Mouse (Mus musculus): ENCODE results near the gene Cdc34. TPM values are rescaled to one million over a fixed set of nuclear protein-coding genes. Genes with fewer than 3 reads are reported as not detected.
A peak's percentile ranks its signal among the peaks of the same experiment; 100 is the strongest.

Gene Cdc34
- polyA plus RNA-seq, 1 experiment from 2014 or later, result 64.3 TPM

- 56% methylated on average over 12 of the region's 12 CpGs for WGBS
- H3K27ac ChIP-seq (ENCODE audit: low read length), result no peak overlapping the region
Observed at GRCm38 (mm10) chr10:79693580-79694378, 11.8 kb downstream of the Cdc34 start.

DNA sequence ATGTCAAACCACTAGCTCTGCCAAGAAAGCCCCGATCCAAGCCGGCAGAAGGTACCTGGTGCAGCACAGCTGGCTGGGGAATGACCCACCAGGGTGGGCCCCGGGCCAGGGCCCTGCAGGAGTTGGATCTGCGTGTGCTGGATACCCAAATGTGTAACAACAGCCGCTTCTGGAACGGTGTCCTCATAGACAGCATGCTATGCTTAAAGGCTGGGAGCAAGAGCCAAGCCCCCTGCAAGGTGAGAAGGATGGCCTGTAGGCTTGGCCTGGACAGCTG lies 12.3 kb downstream of the Cdc34 start:
- Histone ChIP-seq H3K4me2 (replicated peaks; ENCODE audit: low read depth, low read length) (no peak overlapping the region), H3K9ac (replicated peaks; ENCODE audit: low read depth) (no peak overlapping the region), H3K27ac (ENCODE audit: low read length) (no peak overlapping the region), H3K9me3 (ENCODE audit: low read length) (no peaks in the 10 kb centered on the region), H3K4me3 (ENCODE audit: low read depth, low read length) (no peak overlapping the region), H3K36me3 (ENCODE audit: insufficient read depth, low read length) (no peaks in the 10 kb centered on the region), H3K4me1 (ENCODE audit: insufficient read depth, low read depth, low read length) (peaks cover 19% of the 10 kb centered on the region; the same call in 1 of the 2 replicates), H3K27me3 (replicated peaks; ENCODE audit: insufficient read depth, low read length) (no peaks in the 10 kb centered on the region)
- TF ChIP-seq EP300 (IDR thresholded peaks at IDR 0.05) (no peak), CTCF (IDR thresholded peaks at IDR 0.05) (no peak)
- DNase-seq (ENCODE audit: low spot score) (no peak), ATAC-seq (no peak)
- 78% methylated on average over 6 of the region's 6 CpGs for whole genome bisulfite sequencing

More at GRCm38 (mm10) chr10:79693580-79694378, 11.8 kb downstream of the Cdc34 start:
- Histone ChIP-seq H3K4me3 (ENCODE audit: low read depth, low read length) (no peak overlapping the region), H3K27me3 (replicated peaks; ENCODE audit: insufficient read depth, low read length) (no peaks in the 10 kb centered on the region), H3K36me3 (ENCODE audit: insufficient read depth, low read length) (no peaks in the 10 kb centered on the region), H3K9me3 (ENCODE audit: low read length) (no peaks in the 10 kb centered on the region), H3K9ac (replicated peaks; ENCODE audit: low read depth) (no peak overlapping the region), H3K4me1 (ENCODE audit: insufficient read depth, low read depth, low read length) (peaks cover 18% of the 10 kb centered on the region; the same call in 1 of the 2 replicates), H3K4me2 (replicated peaks; ENCODE audit: low read depth, low read length) (no peak overlapping the region)
- TF ChIP-seq CTCF (IDR thresholded peaks at IDR 0.05) (no peak), EP300 (IDR thresholded peaks at IDR 0.05) (no peak)
- ATAC-seq, result no peak
- no peak for DNase-seq (ENCODE audit: low spot score)

DNA sequence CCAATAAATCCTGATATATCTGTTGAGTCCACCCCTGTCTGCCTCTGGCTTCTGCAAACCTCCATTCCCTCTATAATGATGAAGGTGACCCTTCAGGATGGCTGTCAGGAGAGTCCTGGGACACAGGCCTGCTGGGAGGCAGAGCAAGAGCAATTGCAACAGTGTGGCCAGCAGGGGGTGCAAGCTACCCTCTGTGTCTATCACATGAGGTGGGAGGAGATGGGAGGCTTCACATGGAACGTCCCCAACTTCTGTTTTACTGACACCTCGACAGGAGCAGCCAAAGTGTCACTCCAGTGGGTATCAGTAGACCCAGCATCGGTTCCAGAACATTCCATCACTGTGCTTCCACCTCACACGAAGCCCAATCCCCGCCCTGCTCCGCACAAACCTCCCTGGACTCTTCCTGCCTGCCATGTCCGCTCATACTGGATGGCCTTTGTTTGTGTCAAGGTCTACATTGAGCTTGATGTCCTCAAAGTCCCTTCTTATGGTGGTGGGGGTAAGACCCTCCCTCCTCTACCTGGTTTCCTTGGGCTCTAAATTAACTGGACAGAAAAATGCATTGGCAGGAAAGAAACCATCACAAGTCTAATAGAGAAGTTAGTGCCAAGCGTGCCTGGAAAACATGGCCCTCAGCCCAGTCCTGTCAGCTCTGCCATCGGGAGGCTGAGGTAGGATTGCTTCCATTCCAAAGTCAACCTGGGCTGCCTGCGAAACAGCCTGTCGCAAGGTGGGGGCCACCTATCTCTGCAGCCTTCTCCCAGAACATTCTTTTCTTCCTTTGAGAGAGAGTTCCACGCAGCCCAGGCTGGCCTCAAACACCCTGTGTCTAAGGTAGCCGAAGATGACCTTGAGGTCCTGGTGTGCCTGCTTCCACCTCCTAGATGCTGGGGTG lies 13.5 kb downstream of the Cdc34 start:
- Histone ChIP-seq H3K4me3 (ENCODE audit: low read depth, low read length) (no peak overlapping the region), H3K4me2 (replicated peaks; ENCODE audit: low read depth, low read length) (no peak overlapping the region), H3K4me1 (ENCODE audit: insufficient read depth, low read depth, low read length) (peaks cover 23% of the 10 kb centered on the region; the same call in 1 of the 2 replicates), H3K9ac (replicated peaks; ENCODE audit: low read depth) (no peak overlapping the region), H3K27me3 (replicated peaks; ENCODE audit: insufficient read depth, low read length) (no peaks in the 10 kb centered on the region), H3K36me3 (ENCODE audit: insufficient read depth, low read length) (no peaks in the 10 kb centered on the region), H3K27ac (ENCODE audit: low read length) (peak overlapping the region; percentile 79), H3K9me3 (ENCODE audit: low read length) (no peaks in the 10 kb centered on the region)
- WGBS, result 45% methylated on average over 13 of the region's 13 CpGs
- no peak for TF ChIP-seq EP300 (IDR thresholded peaks at IDR 0.05)
- peak; percentile 98 for TF ChIP-seq CTCF (IDR thresholded peaks at IDR 0.05)
- peak; percentile 91 for DNase-seq (ENCODE audit: low spot score)
- peak; percentile 58 for ATAC-seq

GRCm38 (mm10) chr10:79696129-79696651 lies 14.2 kb downstream of the Cdc34 start:
- Histone ChIP-seq H3K4me3 (ENCODE audit: low read depth, low read length) (no peak overlapping the region), H3K27me3 (replicated peaks; ENCODE audit: insufficient read depth, low read length) (no peaks in the 10 kb centered on the region), H3K4me1 (ENCODE audit: insufficient read depth, low read depth, low read length) (peaks cover 23% of the 10 kb centered on the region; the same call in 1 of the 2 replicates), H3K9me3 (ENCODE audit: low read length) (no peaks in the 10 kb centered on the region), H3K9ac (replicated peaks; ENCODE audit: low read depth) (no peak overlapping the region), H3K4me2 (replicated peaks; ENCODE audit: low read depth, low read length) (no peak overlapping the region; the same call in 1 of the 2 replicates), H3K27ac (ENCODE audit: low read length) (peak overlapping the region; percentile 79), H3K36me3 (ENCODE audit: insufficient read depth, low read length) (no peaks in the 10 kb centered on the region)
- TF ChIP-seq EP300 (IDR thresholded peaks at IDR 0.05) (no peak), CTCF (IDR thresholded peaks at IDR 0.05) (no peak)
- 27% methylated on average over 9 of the region's 9 CpGs for WGBS
- DNase-seq (ENCODE audit: low spot score) (peak; percentile 76), ATAC-seq (peak; percentile 61)

DNA sequence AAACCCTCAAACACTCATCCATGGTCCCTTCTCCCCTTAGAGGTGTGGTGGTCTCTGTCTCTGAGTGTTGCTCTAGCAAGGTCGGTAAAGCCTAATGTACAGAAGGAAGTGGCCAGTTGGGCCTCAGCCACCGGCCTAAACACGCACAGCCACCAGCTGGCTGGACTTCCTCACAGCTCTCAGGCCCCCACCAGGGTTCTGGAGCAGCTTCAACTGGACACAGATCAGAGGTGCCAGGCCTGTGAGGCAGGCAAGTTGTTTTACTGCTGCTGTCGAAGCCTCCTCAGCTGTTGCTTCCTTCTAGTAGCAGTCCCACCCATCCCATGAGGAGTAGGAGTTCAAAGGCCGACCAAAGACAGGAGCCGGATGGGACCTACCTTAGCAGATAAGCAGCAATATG lies 15.9 kb downstream of the Cdc34 start:
- no peak overlapping the region for H3K4me2 ChIP-seq (replicated peaks; ENCODE audit: low read depth, low read length)
- H3K27ac ChIP-seq (ENCODE audit: low read length), result peak overlapping the region; percentile 79
- peak; percentile 24 for ATAC-seq
- H3K4me3 ChIP-seq (ENCODE audit: low read depth, low read length), result no peak overlapping the region
- TF ChIP-seq CTCF (IDR thresholded peaks at IDR 0.05), result no peak
- no peak for TF ChIP-seq EP300 (IDR thresholded peaks at IDR 0.05)
- no peaks in the 10 kb centered on the region for H3K27me3 ChIP-seq (replicated peaks; ENCODE audit: insufficient read depth, low read length)
- no peaks in the 10 kb centered on the region for H3K9me3 ChIP-seq (ENCODE audit: low read length)
- peaks cover 28% of the 10 kb centered on the region; the same call in 1 of the 2 replicates for H3K4me1 ChIP-seq (ENCODE audit: insufficient read depth, low read depth, low read length)
- DNase-seq (ENCODE audit: low spot score), result peak; percentile 76
- H3K9ac ChIP-seq (replicated peaks; ENCODE audit: low read depth), result no peak overlapping the region
- no peaks in the 10 kb centered on the region for H3K36me3 ChIP-seq (ENCODE audit: insufficient read depth, low read length)
- 29% methylated on average over 6 of the region's 6 CpGs for WGBS

GRCm38 (mm10) chr10:79698459-79698858 lies 16.5 kb downstream of the Cdc34 start:
- Histone ChIP-seq H3K36me3 (ENCODE audit: insufficient read depth, low read length) (no peaks in the 10 kb centered on the region), H3K9ac (replicated peaks; ENCODE audit: low read depth) (no peak overlapping the region), H3K4me1 (ENCODE audit: insufficient read depth, low read depth, low read length) (peaks cover 28% of the 10 kb centered on the region; the same call in 1 of the 2 replicates), H3K27ac (ENCODE audit: low read length) (peak overlapping the region; percentile 79), H3K27me3 (replicated peaks; ENCODE audit: insufficient read depth, low read length) (no peaks in the 10 kb centered on the region), H3K9me3 (ENCODE audit: low read length) (no peaks in the 10 kb centered on the region), H3K4me3 (ENCODE audit: low read depth, low read length) (no peak overlapping the region), H3K4me2 (replicated peaks; ENCODE audit: low read depth, low read length) (no peak overlapping the region)
- no peak for TF ChIP-seq CTCF (IDR thresholded peaks at IDR 0.05)
- no peak for TF ChIP-seq EP300 (IDR thresholded peaks at IDR 0.05)
- 92% methylated on average over 6 of the region's 6 CpGs for WGBS
- no peak for ATAC-seq
- DNase-seq (ENCODE audit: low spot score), result no peak
